Mouse (Mus musculus) thymus, adult 2 months (tissue): ENCODE measurements around the gene Mpv17l2. TPM values are rescaled to one million over a fixed set of nuclear protein-coding genes. Genes with fewer than 3 reads are reported as not detected.

Experiments used
- DNase-seq: peaks from one replicate; pipeline ENCODE4 v3.0.0; 2021
- H3K27ac ChIP-seq: fragments of 200-500 bp; 2 replicates; pipeline ENCODE4 v1.5.1; 2012; ENCODE audit warnings: low read length, control low read depth; ENCODE audit not compliant: control insufficient read depth, insufficient read depth
- H3K27me3 ChIP-seq: fragments of 200-500 bp; 2 replicates; pipeline ENCODE4 v1.6.1; 2012; ENCODE audit warnings: mild to moderate bottlenecking, low read length, moderate library complexity, mixed read lengths; ENCODE audit not compliant: control insufficient read depth, insufficient read depth
- H3K36me3 ChIP-seq: fragments of 200-500 bp; 2 replicates; pipeline ENCODE4 v1.6.1; 2012; ENCODE audit warnings: mild to moderate bottlenecking, low read length, moderate library complexity; ENCODE audit not compliant: control insufficient read depth, insufficient read depth
- H3K4me1 ChIP-seq: fragments of 200-500 bp; replicated peaks from 2 replicates; pipeline ENCODE4 v1.6.1; 2012; ENCODE audit warnings: low read length; ENCODE audit not compliant: control insufficient read depth, insufficient read depth
- H3K4me3 ChIP-seq: fragments of 200-500 bp; 2 replicates; pipeline ENCODE4 v1.5.1; 2012; ENCODE audit warnings: mild to moderate bottlenecking, low read length, control low read depth, moderate library complexity; ENCODE audit not compliant: control insufficient read depth, insufficient read depth
- CTCF ChIP-seq: fragments of 200-500 bp; IDR thresholded peaks from 2 replicates; pipeline ENCODE4 v1.5.1; 2012; ENCODE audit warnings: mild to moderate bottlenecking, control low read depth, low read length, moderate library complexity, borderline replicate concordance; ENCODE audit not compliant: control insufficient read depth, poor library complexity, insufficient read depth; ENCODE audit errors: extremely low read depth
- POLR2A ChIP-seq: fragments of 200-500 bp; IDR thresholded peaks from 2 replicates; pipeline ENCODE4 v1.6.1; 2012; ENCODE audit warnings: mild to moderate bottlenecking, low read length, control low read depth, moderate library complexity; ENCODE audit not compliant: control insufficient read depth, poor library complexity, insufficient read depth; ENCODE audit errors: extremely low read depth
- WGBS: fragments of 180-500 bp; shearing (Covaris S2); methylation state at CpG from one replicate; pipeline ENCODE4 v1.1.7; 2018; 5-methylcytosine and 5-hydroxymethylcytosine counted together
- polyA plus RNA-seq: library from polyadenylated mRNA; depleted of rRNA; stranded (reverse); fragments of >200 nt; gene quantifications from 2 replicates; pipeline ENCODE4 v1.2.3, GENCODE M21; 2012

Mpv17l2 gene
- polyA plus RNA-seq, 1 experiment: 72.9 TPM

GRCm38 (mm10) chr8:70757523-70758307 lies 3.0 kb downstream of the Mpv17l2 start:
- Histone ChIP-seq H3K4me1 (peaks cover 32% of the 10 kb centered on the region), H3K27ac (no peak overlapping the region), H3K4me3 (no peak overlapping the region), H3K36me3 (no peaks in the 10 kb centered on the region), H3K27me3 (no peaks in the 10 kb centered on the region)
- no peak for DNase-seq
- TF ChIP-seq CTCF: no peak
- no peak for TF ChIP-seq POLR2A
- WGBS: 92% methylated on average over 22 of the region's 22 CpGs

DNA sequence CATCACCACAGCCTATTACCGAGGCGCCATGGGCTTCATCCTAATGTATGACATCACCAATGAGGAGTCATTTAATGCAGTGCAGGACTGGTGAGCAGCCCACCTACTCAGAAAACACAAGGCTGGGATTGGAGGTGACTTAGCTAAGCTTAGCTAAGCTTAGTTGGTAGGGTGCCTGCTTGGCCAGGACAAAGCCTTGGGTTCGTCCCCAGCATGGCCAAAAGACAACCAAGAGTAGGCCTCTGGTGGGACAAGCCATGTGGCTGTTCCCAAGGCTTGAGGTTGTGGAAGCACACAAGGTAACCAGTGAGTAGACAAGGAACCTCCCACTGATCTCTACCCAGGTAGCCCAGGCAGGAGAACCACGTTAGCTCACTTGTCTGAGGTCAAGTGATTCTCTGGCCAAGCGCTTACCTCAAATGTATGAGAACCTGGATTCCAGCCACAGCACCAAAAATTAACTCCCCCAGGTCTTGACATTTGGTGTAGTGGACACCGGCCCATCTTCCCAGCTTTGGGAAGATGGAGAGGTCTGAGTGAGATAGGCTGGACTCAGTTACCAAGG lies 4.2 kb downstream of the Mpv17l2 start:
- no peak for DNase-seq
- Histone ChIP-seq H3K27ac (no peak overlapping the region), H3K4me1 (peaks cover 36% of the 10 kb centered on the region), H3K27me3 (no peaks in the 10 kb centered on the region), H3K36me3 (no peaks in the 10 kb centered on the region), H3K4me3 (no peak overlapping the region)
- TF ChIP-seq POLR2A (no peak), CTCF (no peak)
- WGBS: 96% methylated on average over 6 of the region's 6 CpGs

- H3K36me3 ChIP-seq: no peaks in the 10 kb centered on the region
- WGBS: 81% methylated on average over 24 of the region's 24 CpGs
- H3K27me3 ChIP-seq: no peaks in the 10 kb centered on the region
- TF ChIP-seq POLR2A (no peak), CTCF (no peak)
- no peak overlapping the region for H3K4me3 ChIP-seq
- peaks cover 36% of the 10 kb centered on the region for H3K4me1 ChIP-seq
- no peak for DNase-seq
- H3K27ac ChIP-seq: no peak overlapping the region
Measured at GRCm38 (mm10) chr8:70755661-70756475, 4.9 kb downstream of the Mpv17l2 start.

DNA sequence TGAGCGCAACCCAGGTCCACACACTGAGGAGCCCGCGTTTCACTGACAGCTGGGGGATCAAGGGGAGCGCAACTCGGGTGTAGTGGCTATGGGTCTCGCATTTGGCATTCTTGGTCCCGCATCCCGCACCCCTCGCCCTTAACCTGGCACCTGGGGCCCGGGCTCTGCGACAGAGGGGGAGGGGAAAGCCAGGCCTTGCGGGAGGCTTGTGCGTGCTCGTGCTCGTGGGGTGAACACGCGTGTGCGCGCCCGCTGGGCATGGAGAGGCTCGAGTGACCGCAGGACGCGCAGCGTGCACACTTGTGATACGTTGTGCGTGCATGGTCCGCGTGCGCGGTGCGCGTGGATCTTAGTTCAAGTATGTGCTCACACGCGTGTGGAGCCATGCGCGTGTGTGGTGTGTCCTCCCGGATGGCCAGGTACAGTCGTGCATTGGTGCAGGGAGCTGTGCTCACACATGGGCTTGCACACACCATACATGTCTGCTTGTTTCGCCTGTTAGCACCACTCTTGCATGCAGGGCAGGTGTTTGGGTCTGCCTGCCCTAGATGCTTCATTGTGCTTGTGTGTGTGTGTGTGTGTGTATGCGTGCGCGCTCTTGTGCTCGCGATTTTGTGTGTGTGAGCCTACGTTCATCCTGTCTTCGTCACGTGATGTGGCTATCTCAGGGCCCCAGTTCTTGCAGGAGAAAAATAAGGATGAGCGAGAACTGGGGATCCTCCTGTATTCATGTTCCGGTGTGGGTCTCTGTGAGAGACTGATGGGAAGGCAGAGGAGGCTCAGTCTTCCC lies 5.7 kb downstream of the Mpv17l2 start:
- WGBS: 9% methylated on average over 50 of the region's 50 CpGs
- no peak for DNase-seq
- Histone ChIP-seq H3K4me3 (peak overlapping the region; percentile 63), H3K27me3 (no peaks in the 10 kb centered on the region), H3K36me3 (no peaks in the 10 kb centered on the region), H3K27ac (no peak overlapping the region), H3K4me1 (peaks cover 33% of the 10 kb centered on the region)
- TF ChIP-seq CTCF (no peak), POLR2A (no peak)

GRCm38 (mm10) chr8:70754043-70754870 lies 6.5 kb downstream of the Mpv17l2 start, which contains the start of gene Rab3a:
TSS of gene Rab3a (plus strand) at chr8:70754679.
- peak; percentile 61; the same call in 1 of the 2 replicates for TF ChIP-seq CTCF
- peak; percentile 69; the same call in 1 of the 2 replicates for TF ChIP-seq POLR2A
- no peaks in the 10 kb centered on the region for H3K27me3 ChIP-seq
- H3K36me3 ChIP-seq: no peaks in the 10 kb centered on the region
- DNase-seq: peak; percentile 93
- H3K4me3 ChIP-seq: peak within 1 kb of the TSS; percentile 63
- H3K4me1 ChIP-seq: peaks cover 29% of the 10 kb centered on the region
- H3K27ac ChIP-seq: no peak within 1 kb of the TSS
- WGBS: 8% methylated on average over 37 of the region's 37 CpGs
